Mouse (Mus musculus) liver, embryonic 14.5 days (tissue): ENCODE measurements around the gene Irf1.

ENCODE experiments used
- CTCF ChIP-seq: IDR thresholded peaks from 2 replicates; pipeline ENCODE4 v1.5.1; 2016; ENCODE audit warnings: antibody characterized with exemption, low read depth, control low read depth
- EP300 ChIP-seq: IDR thresholded peaks from 2 replicates; pipeline ENCODE4 v1.6.1; 2016; ENCODE audit warnings: antibody characterized with exemption, low read depth

DNA sequence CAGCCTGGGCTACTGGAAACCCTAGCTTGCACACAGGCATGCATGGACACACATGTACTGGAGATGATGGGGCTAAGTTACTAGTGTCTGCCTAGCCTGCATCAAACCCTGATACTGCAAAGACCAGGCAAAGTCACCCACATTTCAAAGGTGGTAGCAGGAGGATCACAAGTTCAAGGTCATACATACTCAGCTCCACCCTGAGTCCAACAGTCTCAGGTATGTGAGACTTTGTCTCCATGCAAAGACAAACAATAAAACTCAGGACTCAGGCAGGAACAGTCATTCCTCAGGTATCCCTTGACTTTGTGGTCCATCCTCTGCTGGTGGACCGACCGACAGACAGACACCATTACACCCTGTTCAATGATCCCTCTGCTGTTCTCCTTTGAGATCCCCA, 7.4 kb upstream of the Irf1 start:
- no peak for TF ChIP-seq CTCF
- TF ChIP-seq EP300 = no peak
